Mouse (Mus musculus) midbrain, embryonic 15.5 days (tissue): ENCODE data around the gene Prkcq. TPM values are rescaled to one million over a fixed set of nuclear protein-coding genes. Genes with fewer than 3 reads are reported as not detected.

Experiments used
- ATAC-seq: fragments of 200-750 bp; cut with Nextera tagmentation; replicated peaks from 2 replicates; pipeline ENCODE4 v1.8.0; 2017; ENCODE audit warnings: moderate TSS enrichment
- H3K27ac ChIP-seq: fragments of 300-500 bp; sonication (generic); 2 replicates; pipeline ENCODE4 v1.5.1; 2015; ENCODE audit warnings: mild to moderate bottlenecking, inconsistent platforms
- H3K27me3 ChIP-seq: fragments of 300-500 bp; sonication (generic); replicated peaks from 2 replicates; pipeline ENCODE4 v1.6.1; 2015; ENCODE audit warnings: inconsistent platforms
- H3K36me3 ChIP-seq: fragments of 300-500 bp; sonication (generic); replicated peaks from 2 replicates; pipeline ENCODE4 v1.6.1; 2015; ENCODE audit warnings: inconsistent platforms
- H3K4me1 ChIP-seq: fragments of 300-500 bp; sonication (generic); 2 replicates; pipeline ENCODE4 v1.6.1; 2015; ENCODE audit warnings: inconsistent platforms
- H3K4me2 ChIP-seq: fragments of 300-500 bp; sonication (generic); 2 replicates; pipeline ENCODE4 v1.6.1; 2015; ENCODE audit warnings: inconsistent platforms, mild to moderate bottlenecking, moderate library complexity
- H3K4me3 ChIP-seq: fragments of 300-500 bp; sonication (generic); 2 replicates; pipeline ENCODE4 v1.5.1; 2015; ENCODE audit warnings: mild to moderate bottlenecking, inconsistent platforms
- H3K9ac ChIP-seq: fragments of 300-500 bp; sonication (generic); 2 replicates; pipeline ENCODE4 v1.6.1; 2015; ENCODE audit warnings: mild to moderate bottlenecking, inconsistent platforms
- H3K9me3 ChIP-seq: fragments of 300-500 bp; sonication (generic); 2 replicates; pipeline ENCODE4 v1.6.1; 2016; ENCODE audit warnings: inconsistent platforms
- WGBS: fragments of 180-500 bp; shearing (Covaris S2); methylation state at CpG from one replicate; pipeline ENCODE4 v1.1.7; 2015; ENCODE audit warnings: mixed read lengths; 5-methylcytosine and 5-hydroxymethylcytosine counted together
- polyA plus RNA-seq: library from polyadenylated mRNA; unstranded; fragments of >200 nt; fragmentation: Nextera tagmentation; extraction: Ambion mirVana; gene quantifications from 2 replicates; pipeline ENCODE4 v1.2.1, GENCODE M21; 2015

Gene Prkcq
- polyA plus RNA-seq, result 5.6 and 6.9 TPM in 2 replicates

DNA sequence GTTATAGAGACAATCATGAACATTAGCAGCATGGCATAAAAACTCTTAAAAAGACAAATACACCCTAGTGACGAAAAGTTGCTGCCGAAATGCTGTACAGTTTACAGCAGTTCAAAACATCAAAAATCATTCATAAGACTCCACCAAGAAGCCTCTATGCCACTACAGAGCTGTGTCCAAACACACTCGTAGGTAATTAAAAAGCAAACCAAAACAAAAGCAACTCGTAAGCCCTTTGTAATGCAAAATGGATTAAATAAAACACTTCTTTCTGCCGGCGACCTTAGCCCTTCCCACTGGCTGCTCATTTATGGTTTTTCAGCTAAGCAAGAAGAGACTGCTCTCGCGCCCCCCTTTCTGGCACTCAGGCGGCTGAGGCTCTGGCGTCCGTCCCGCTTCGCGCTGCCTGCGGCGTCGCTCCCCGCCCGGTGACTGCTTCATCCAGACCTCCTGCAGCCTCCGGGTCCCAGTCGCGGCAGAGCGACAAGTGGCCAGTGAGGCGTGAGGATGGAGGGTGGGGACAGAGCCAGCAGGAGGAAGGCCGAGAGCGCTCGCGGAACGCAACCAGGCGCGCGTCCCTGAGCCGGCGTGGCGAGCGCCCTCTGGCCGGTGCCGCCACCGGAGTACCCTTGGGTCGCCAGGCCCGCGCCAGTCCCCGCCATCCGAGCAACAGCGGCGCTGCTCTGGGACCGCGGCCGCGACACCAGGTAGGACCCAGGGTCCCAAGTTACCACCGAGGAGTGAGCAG, at the start of gene Prkcq:
Prkcq (plus strand) TSS at position 355 of the 748 bp plus-strand sequence.
- H3K27ac ChIP-seq, result no peak within 1 kb of the TSS
- peak within 1 kb of the TSS; percentile 54 for H3K9ac ChIP-seq
- H3K4me1 ChIP-seq, result peaks cover 18% of the 10 kb centered on the region
- whole genome bisulfite sequencing, result 1% methylated on average over 51 of the region's 51 CpGs
- H3K27me3 ChIP-seq, result peaks cover 8% of the 10 kb centered on the region
- no peaks in the 10 kb centered on the region for H3K36me3 ChIP-seq
- H3K9me3 ChIP-seq, result no peaks in the 10 kb centered on the region
- H3K4me3 ChIP-seq, result peak within 1 kb of the TSS; percentile 67
- ATAC-seq, result peak; percentile 89
- H3K4me2 ChIP-seq, result peak within 1 kb of the TSS; percentile 99

DNA sequence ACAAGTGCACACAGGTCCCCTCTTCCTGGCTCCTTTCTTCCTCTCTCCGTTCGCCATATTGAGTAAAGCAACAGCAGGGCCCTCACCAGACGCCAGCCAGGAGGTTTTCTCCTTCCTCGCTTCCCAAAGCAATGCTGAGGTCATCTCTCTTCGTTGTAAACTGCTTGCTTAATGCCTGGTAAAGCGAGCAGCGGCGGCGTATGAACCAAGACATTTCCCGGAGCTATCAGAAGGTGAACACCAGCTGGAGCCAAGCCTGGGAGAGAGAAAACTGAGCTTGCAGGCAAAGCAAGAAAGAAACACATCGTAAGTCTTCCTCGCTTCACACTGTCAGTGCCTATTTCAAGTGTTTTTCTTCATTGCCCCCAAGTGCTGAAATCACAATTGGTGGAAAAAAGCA, 41.0 kb upstream of the Prkcq start:
- Histone ChIP-seq H3K9me3 (no peaks in the 10 kb centered on the region), H3K4me2 (no peak overlapping the region), H3K27ac (no peak overlapping the region), H3K4me3 (no peak overlapping the region), H3K36me3 (no peaks in the 10 kb centered on the region), H3K27me3 (no peaks in the 10 kb centered on the region), H3K4me1 (no peaks in the 10 kb centered on the region), H3K9ac (no peak overlapping the region)
- ATAC-seq, result no peak
- 91% methylated on average over 12 of the region's 12 CpGs for WGBS

DNA sequence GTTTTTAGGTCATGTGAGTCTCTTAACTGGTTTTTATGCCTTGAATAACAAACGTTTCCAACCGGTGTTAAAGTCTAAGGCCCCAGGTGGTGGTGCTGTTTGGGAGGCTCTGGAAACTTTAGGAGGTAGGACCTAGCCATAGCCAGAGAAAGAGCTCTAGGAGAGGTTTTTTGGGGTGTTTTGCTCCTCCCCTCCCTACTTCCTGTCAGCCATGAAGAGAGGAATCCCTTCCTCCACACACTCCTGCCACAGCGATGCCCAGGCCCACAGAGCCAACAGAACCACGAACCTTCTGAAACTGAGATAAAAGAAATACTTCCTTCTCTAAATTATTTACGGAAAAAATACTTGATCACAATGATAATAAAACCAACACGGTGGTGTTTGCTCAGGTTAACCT, 36.2 kb upstream of the Prkcq start:
- H3K9me3 ChIP-seq, result no peaks in the 10 kb centered on the region
- no peak for ATAC-seq
- 71% methylated on average over 6 of the region's 6 CpGs for WGBS

DNA sequence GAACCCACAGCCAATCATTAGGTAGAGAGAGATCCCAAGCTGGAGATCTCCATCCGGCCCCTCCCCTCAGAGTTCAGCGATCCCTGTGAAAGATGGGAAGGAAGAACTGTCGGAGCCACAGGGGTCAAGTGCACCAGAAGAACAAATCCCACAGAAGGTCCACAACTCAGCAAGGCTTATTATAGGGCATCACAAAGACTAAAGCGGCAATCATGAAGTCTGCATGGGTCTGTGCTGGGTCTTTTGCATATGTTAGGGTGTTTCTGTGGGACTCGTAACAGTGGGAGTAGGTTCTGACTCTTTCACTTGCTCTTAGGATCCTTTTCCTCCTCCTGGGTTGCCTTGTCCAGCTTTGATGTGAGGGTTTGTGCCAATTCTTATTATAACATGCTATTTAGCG, 33.8 kb upstream of the Prkcq start:
- H3K9me3 ChIP-seq, result no peaks in the 10 kb centered on the region
- H3K4me1 ChIP-seq, result no peaks in the 10 kb centered on the region
- 94% methylated on average over 6 of the region's 6 CpGs for WGBS
- no peaks in the 10 kb centered on the region for H3K36me3 ChIP-seq
- no peak for ATAC-seq
- no peak overlapping the region for H3K4me3 ChIP-seq
- H3K9ac ChIP-seq, result no peak overlapping the region
- H3K27me3 ChIP-seq, result no peaks in the 10 kb centered on the region
- no peak overlapping the region for H3K4me2 ChIP-seq
- H3K27ac ChIP-seq, result no peak overlapping the region

More for the DNA sequence above, 36.2 kb upstream of the Prkcq start:
- Histone ChIP-seq H3K4me2 (no peak overlapping the region), H3K4me3 (no peak overlapping the region), H3K36me3 (no peaks in the 10 kb centered on the region), H3K27ac (no peak overlapping the region), H3K9ac (no peak overlapping the region), H3K4me1 (no peaks in the 10 kb centered on the region), H3K27me3 (no peaks in the 10 kb centered on the region)

DNA sequence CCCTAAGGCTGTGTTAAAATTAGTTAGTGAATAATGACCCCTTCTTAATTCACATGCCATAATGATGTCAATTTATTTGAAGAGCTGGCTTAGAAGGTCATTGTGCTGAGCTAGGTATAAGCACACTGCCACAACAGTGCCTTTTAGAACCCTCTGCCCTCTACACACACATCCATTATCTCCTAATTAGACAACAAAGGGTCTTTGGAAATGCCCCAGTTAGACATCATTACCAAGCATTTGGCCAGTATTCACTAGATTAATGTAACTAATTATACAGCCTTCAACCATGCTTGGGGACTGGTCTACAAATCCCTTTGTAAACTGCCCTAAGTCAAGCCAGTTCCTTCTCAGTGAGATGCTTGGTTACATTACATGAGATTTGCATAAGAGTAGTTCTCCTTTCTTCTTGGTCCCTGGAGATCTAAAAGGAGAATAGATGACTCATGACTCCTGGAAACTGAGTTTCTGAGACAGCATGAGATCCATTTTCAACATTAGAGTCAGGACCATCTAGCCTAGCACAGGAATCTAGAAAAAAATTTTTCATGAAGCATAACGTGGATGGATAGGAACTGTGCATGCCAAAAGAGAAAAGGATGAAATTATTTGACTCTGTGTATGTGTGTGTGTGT, 32.3 kb upstream of the Prkcq start:
- H3K9me3 ChIP-seq, result no peaks in the 10 kb centered on the region
- no peaks in the 10 kb centered on the region for H3K36me3 ChIP-seq
- H3K27ac ChIP-seq, result no peak overlapping the region
- no peak overlapping the region for H3K9ac ChIP-seq
- no peak for ATAC-seq
- H3K4me3 ChIP-seq, result no peak overlapping the region
- 79% methylated on average over 1 of the region's 1 CpGs for WGBS
- H3K4me2 ChIP-seq, result no peak overlapping the region
- H3K4me1 ChIP-seq, result no peaks in the 10 kb centered on the region
- H3K27me3 ChIP-seq, result no peaks in the 10 kb centered on the region

DNA sequence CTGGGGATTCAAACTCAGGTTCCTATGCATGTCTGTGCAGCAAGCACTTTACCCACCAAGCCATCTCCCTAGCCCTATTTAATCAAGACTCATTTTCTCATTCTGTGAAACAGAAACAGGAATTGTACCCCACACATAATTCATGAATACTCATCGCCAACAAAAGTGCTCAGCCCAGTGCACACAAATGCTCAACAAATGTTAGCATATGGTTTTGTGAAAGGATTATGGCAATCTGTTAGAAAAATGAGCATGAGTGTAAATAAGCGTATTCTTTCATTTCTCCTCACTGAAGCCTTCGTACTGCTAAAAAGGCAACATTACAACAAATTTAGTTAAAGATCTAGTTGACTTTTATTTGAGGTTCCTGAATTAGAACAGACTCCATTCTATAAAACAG, 31.5 kb upstream of the Prkcq start:
- no peak overlapping the region for H3K27ac ChIP-seq
- 81% methylated on average over 3 of the region's 3 CpGs for WGBS
- no peak for ATAC-seq

DNA sequence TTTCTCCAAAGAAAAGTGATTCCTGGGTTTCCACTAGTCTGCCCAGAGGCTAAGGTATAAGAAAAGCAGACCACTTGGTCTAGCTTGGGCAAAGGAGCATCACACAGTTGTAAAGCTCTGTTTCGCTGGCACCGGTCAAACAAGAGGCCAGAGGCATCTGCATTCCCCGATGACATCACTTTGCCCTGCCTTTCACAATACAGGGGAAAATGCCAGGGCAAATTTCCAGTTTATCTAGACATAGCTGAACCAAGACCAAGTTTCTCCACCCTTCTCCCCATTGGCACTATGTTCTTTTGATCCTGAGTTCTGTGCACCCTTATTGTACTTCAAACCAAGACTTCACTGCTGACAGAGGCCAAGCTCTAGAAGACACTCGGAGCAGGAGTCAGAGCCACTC, 22.8 kb upstream of the Prkcq start:
- Histone ChIP-seq H3K27ac (no peak overlapping the region), H3K4me2 (no peak overlapping the region), H3K36me3 (no peaks in the 10 kb centered on the region), H3K4me3 (no peak overlapping the region), H3K9me3 (no peaks in the 10 kb centered on the region), H3K4me1 (no peaks in the 10 kb centered on the region), H3K9ac (no peak overlapping the region), H3K27me3 (no peaks in the 10 kb centered on the region)
- WGBS, result 90% methylated on average over 4 of the region's 4 CpGs
- no peak for ATAC-seq

More for the DNA sequence above, 31.5 kb upstream of the Prkcq start:
- no peaks in the 10 kb centered on the region for H3K4me1 ChIP-seq
- no peaks in the 10 kb centered on the region for H3K36me3 ChIP-seq
- H3K4me2 ChIP-seq, result no peak overlapping the region
- no peak overlapping the region for H3K9ac ChIP-seq
- no peaks in the 10 kb centered on the region for H3K27me3 ChIP-seq
- H3K9me3 ChIP-seq, result no peaks in the 10 kb centered on the region
- no peak overlapping the region for H3K4me3 ChIP-seq

- H3K4me3 ChIP-seq, result no peak overlapping the region
- no peaks in the 10 kb centered on the region for H3K9me3 ChIP-seq
- no peak overlapping the region for H3K27ac ChIP-seq
- H3K36me3 ChIP-seq, result no peaks in the 10 kb centered on the region
- H3K27me3 ChIP-seq, result no peaks in the 10 kb centered on the region
- ATAC-seq, result no peak
- no peak overlapping the region for H3K4me2 ChIP-seq
- no peak overlapping the region for H3K9ac ChIP-seq
- no peaks in the 10 kb centered on the region for H3K4me1 ChIP-seq
- WGBS, result 77% methylated on average over 7 of the region's 7 CpGs
These were observed 20.9 kb upstream of the Prkcq start for GRCm38 (mm10) chr2:11150975-11151374.

DNA sequence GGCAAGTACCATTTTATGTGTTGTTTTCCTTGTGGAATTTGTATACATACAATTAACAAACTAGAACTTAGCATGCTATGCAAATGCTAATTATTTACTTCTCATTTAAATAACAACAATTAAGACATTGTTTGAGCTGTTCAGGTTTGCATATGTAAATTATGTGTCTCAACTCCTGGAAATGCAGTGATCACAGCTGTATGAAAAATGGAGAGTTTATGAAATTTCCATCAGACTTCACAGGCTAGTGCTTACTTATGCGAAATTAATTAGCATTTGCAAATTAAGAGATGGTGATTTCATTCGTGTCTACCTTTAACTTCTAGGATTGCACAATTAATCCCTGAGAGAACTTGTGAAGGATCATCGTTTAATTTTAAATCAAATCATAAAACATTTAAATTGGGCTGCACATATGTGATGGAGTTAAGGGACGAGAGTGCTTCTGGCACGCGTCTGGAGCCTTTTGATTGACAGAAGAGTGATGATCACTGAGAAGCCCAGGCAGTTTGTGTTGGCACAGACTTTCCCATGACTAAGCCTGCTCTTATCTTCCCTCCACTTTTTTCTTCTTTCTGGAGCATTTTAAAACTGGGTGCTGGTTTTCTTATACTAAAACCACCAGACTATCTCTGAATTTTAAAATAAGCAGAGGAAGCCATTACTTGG, 20.1 kb upstream of the Prkcq start:
- no peaks in the 10 kb centered on the region for H3K9me3 ChIP-seq
- no peak overlapping the region for H3K4me3 ChIP-seq
- H3K27me3 ChIP-seq, result no peaks in the 10 kb centered on the region
- no peaks in the 10 kb centered on the region for H3K36me3 ChIP-seq
- peak; percentile 67 for ATAC-seq
- H3K9ac ChIP-seq, result no peak overlapping the region
- no peaks in the 10 kb centered on the region for H3K4me1 ChIP-seq
- H3K27ac ChIP-seq, result no peak overlapping the region
- H3K4me2 ChIP-seq, result no peak overlapping the region
- 66% methylated on average over 6 of the region's 6 CpGs for WGBS

GRCm38 (mm10) chr2:11159641-11160040, 12.3 kb upstream of the Prkcq start:
- no peak overlapping the region for H3K4me3 ChIP-seq
- 87% methylated on average over 7 of the region's 7 CpGs for WGBS
- H3K9me3 ChIP-seq, result no peaks in the 10 kb centered on the region
- H3K4me1 ChIP-seq, result no peaks in the 10 kb centered on the region
- H3K27ac ChIP-seq, result no peak overlapping the region
- no peak overlapping the region for H3K9ac ChIP-seq
- H3K36me3 ChIP-seq, result no peaks in the 10 kb centered on the region
- no peak overlapping the region for H3K4me2 ChIP-seq
- ATAC-seq, result no peak
- no peaks in the 10 kb centered on the region for H3K27me3 ChIP-seq

- no peaks in the 10 kb centered on the region for H3K27me3 ChIP-seq
- no peak for ATAC-seq
- no peaks in the 10 kb centered on the region for H3K4me1 ChIP-seq
- H3K27ac ChIP-seq, result no peak overlapping the region
- no peaks in the 10 kb centered on the region for H3K36me3 ChIP-seq
- H3K9ac ChIP-seq, result no peak overlapping the region
- H3K4me3 ChIP-seq, result no peak overlapping the region
- WGBS, result 83% methylated on average over 3 of the region's 3 CpGs
- no peak overlapping the region for H3K4me2 ChIP-seq
- no peaks in the 10 kb centered on the region for H3K9me3 ChIP-seq
These were observed 11.2 kb upstream of the Prkcq start for GRCm38 (mm10) chr2:11160696-11161095.

DNA sequence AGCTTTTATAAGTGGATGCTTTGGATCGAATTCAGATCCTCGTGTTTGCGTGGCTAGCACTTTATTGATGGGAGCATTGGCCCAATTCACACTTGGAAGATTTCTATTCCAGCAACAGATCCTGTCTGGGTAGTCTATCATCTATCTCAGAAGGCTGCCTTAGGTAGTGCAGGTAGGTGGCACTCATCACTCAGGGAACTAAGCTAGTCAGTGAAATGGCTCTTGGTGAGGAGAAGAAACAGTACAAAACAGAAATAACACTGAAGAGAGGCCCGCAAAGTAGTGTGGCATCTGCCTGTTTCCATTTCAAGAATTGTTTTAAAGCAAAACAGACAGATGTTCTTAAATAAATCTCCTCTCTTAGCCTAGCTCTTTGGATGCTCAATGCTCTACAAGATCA, 10.6 kb upstream of the Prkcq start:
- Histone ChIP-seq H3K4me3 (no peak overlapping the region), H3K4me1 (no peaks in the 10 kb centered on the region), H3K9ac (no peak overlapping the region), H3K9me3 (no peaks in the 10 kb centered on the region), H3K4me2 (no peak overlapping the region), H3K36me3 (no peaks in the 10 kb centered on the region), H3K27ac (no peak overlapping the region), H3K27me3 (no peaks in the 10 kb centered on the region)
- no peak for ATAC-seq
- 88% methylated on average over 4 of the region's 4 CpGs for WGBS
